Mouse (Mus musculus) MEL-GATA-1-ER (cell line): ENCODE data around the gene Cpne8.
"Not testable (repeated sequence)": the region's sequence is repeated elsewhere in the genome, so short reads cannot be mapped to it uniquely, and the experiment has no call there.

ENCODE experiments used
- DNase-seq: peaks from one replicate; pipeline ENCODE4 v3.0.0-alpha.2; 2012; ENCODE audit warnings: low read depth; ENCODE audit errors: extremely low read depth

The Cpne8 gene

GRCm38 (mm10) chr15:90491558-90491957 lies 187.7 kb downstream of the Cpne8 start:
- DNase-seq: no peak

GRCm38 (mm10) chr15:90490186-90490585 lies 189.0 kb downstream of the Cpne8 start:
- DNase-seq: no peak

- DNase-seq: not testable (repeated sequence)
Observed at GRCm38 (mm10) chr15:90470561-90470960, 208.7 kb downstream of the Cpne8 start.

GRCm38 (mm10) chr15:90463281-90463680 lies 216.0 kb downstream of the Cpne8 start:
- DNase-seq: no peak

- no peak for DNase-seq
Observed at GRCm38 (mm10) chr15:90446076-90446475, 233.2 kb downstream of the Cpne8 start.
